Mouse (Mus musculus) C2C12 (cell line): Measurements from ENCODE around the gene Hyal2. TPM values are rescaled to one million over a fixed set of nuclear protein-coding genes. Genes with fewer than 3 reads are reported as not detected.

Experiments
- H3K27me3 ChIP-seq: one replicate; pipeline ENCODE4 v1.6.1; 2011; ENCODE audit not compliant: control insufficient read depth, insufficient read depth, insufficient read length
- H3K36me3 ChIP-seq: one replicate; pipeline ENCODE4 v1.6.1; 2011; ENCODE audit not compliant: control insufficient read depth, insufficient read depth
- H3K4me3 ChIP-seq: one replicate; pipeline ENCODE4 v1.5.1; 2011; ENCODE audit warnings: mild to moderate bottlenecking, control low read depth; ENCODE audit not compliant: poor library complexity, insufficient read depth, severe bottlenecking
- H3K79me2 ChIP-seq: one replicate; pipeline ENCODE4 v1.6.1; 2011; ENCODE audit not compliant: control insufficient read depth, insufficient read depth
- H3K79me3 ChIP-seq: one replicate; pipeline ENCODE4 v1.6.1; 2011; ENCODE audit warnings: low read depth, control low read depth
- H3ac ChIP-seq: one replicate; pipeline ENCODE3; 2011; ENCODE audit warnings: low read depth; ENCODE audit not compliant: control insufficient read depth, insufficient read length
- CEBPB ChIP-seq: IDR thresholded peaks from one replicate; pipeline ENCODE4 v1.6.1; 2011; ENCODE audit warnings: low read depth, mild to moderate bottlenecking, control low read depth, moderate library complexity
- CTCF ChIP-seq: IDR thresholded peaks from one replicate; pipeline ENCODE4 v1.5.1; 2011; ENCODE audit not compliant: control insufficient read depth, insufficient read depth, insufficient read length
- FOSL1 ChIP-seq: IDR thresholded peaks from one replicate; pipeline ENCODE4 v1.8.0; 2011; ENCODE audit warnings: mild to moderate bottlenecking, low read length; ENCODE audit not compliant: poor library complexity, insufficient read depth, severe bottlenecking
- MAX ChIP-seq: IDR thresholded peaks from one replicate; pipeline ENCODE4 v1.6.1; 2011; ENCODE audit warnings: mild to moderate bottlenecking, control low read depth
- MYOD1 ChIP-seq: IDR thresholded peaks from one replicate; pipeline ENCODE4 v1.6.1; 2011; ENCODE audit warnings: low read depth; ENCODE audit not compliant: control insufficient read depth, insufficient read length
- MYOG ChIP-seq: IDR thresholded peaks from one replicate; pipeline ENCODE4 v1.6.1; 2011; ENCODE audit not compliant: control insufficient read depth, insufficient read length; ENCODE audit errors: extremely low read depth
- USF1 ChIP-seq: IDR thresholded peaks from one replicate; pipeline ENCODE4 v1.6.1; 2011; ENCODE audit warnings: low read depth, mild to moderate bottlenecking, control low read depth, moderate library complexity
- polyA plus RNA-seq: library from polyadenylated mRNA; unstranded; fragments of >200 nt; fragmentation: generic; extraction: Trizol; gene quantifications from one replicate; pipeline ENCODE4 v1.2.1, GENCODE M21; 2012; ENCODE audit warnings: missing spikeins

Hyal2 gene
- polyA plus RNA-seq, 1 experiment, result 59.7 TPM

DNA sequence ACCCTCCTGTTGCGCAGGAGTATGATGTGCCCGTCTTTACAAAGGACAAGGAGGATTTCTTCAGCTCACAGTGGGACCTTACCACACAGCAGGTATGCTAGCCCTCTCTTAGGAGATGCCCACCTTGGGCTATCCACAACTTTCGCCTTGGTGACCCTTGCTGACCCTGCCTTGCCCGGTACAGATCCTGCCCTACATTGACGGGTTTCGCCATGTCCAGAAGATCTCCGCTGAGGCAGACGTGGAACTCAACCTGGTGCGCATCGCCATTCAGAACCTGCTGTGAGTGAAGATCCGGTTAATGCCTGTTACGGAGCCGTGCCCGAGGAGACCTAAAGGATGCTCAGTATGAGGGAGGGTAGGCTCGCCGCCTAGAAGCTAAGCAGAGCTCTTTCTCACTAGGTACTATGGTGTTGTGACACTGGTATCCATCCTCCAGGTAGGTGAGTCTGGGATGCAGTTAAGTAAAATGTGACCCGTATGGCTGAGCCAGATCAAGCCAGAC lies 23.5 kb upstream of the Hyal2 start:
- no peaks in the 10 kb centered on the region for H3K79me2 ChIP-seq
- TF ChIP-seq MAX (no peak), FOSL1 (no peak), USF1 (no peak), CEBPB (no peak), CTCF (no peak), MYOD1 (no peak)
- H3ac ChIP-seq, result no peak overlapping the region

GRCm38 (mm10) chr9:107544729-107545128 lies 23.0 kb upstream of the Hyal2 start:
- TF ChIP-seq CEBPB (no peak), FOSL1 (no peak), USF1 (no peak), MAX (no peak), MYOD1 (no peak), MYOG (no peak), CTCF (no peak)
- no peaks in the 10 kb centered on the region for H3K79me2 ChIP-seq
- H3ac ChIP-seq, result no peak overlapping the region
- H3K4me3 ChIP-seq, result no peak overlapping the region
- no peaks in the 10 kb centered on the region for H3K36me3 ChIP-seq
- H3K27me3 ChIP-seq, result no peaks in the 10 kb centered on the region
- H3K79me3 ChIP-seq, result no peaks in the 10 kb centered on the region

More for the DNA sequence above, 23.5 kb upstream of the Hyal2 start:
- no peaks in the 10 kb centered on the region for H3K27me3 ChIP-seq
- H3K4me3 ChIP-seq, result no peak overlapping the region
- H3K79me3 ChIP-seq, result no peaks in the 10 kb centered on the region
- H3K36me3 ChIP-seq, result no peaks in the 10 kb centered on the region

- TF ChIP-seq MAX (no peak), MYOD1 (no peak), USF1 (no peak), CEBPB (no peak), FOSL1 (no peak), MYOG (no peak), CTCF (no peak)
- Histone ChIP-seq H3K36me3 (no peaks in the 10 kb centered on the region), H3K27me3 (no peaks in the 10 kb centered on the region), H3K4me3 (no peak overlapping the region), H3K79me2 (no peaks in the 10 kb centered on the region), H3ac (no peak overlapping the region), H3K79me3 (no peaks in the 10 kb centered on the region)
Measured at GRCm38 (mm10) chr9:107545199-107545598, 22.5 kb upstream of the Hyal2 start.

DNA sequence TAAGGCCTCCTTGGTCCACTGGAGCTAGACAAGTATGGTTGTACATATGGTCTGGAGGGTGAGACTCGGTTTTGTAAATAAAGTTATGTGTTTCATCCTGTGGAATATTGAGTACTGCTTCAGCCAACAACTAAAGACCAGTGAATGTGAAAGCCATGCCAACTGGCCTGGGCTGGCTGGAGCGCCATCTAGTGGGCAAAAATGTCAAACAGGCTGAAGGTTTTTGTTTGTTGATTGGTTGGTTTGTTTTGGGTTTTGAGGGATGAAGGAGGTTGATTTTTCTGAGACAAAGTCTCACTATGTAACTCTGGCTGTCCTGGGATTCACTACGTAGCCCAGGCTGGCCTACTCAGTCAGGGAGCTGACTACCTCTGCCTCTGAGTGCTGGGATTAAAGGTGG lies 22.1 kb upstream of the Hyal2 start:
- no peaks in the 10 kb centered on the region for H3K36me3 ChIP-seq
- no peaks in the 10 kb centered on the region for H3K79me3 ChIP-seq
- no peaks in the 10 kb centered on the region for H3K27me3 ChIP-seq
- H3K79me2 ChIP-seq, result no peaks in the 10 kb centered on the region
- TF ChIP-seq CTCF (peak; percentile 36), CEBPB (no peak), USF1 (no peak)
- H3ac ChIP-seq, result no peak overlapping the region
- H3K4me3 ChIP-seq, result no peak overlapping the region

DNA sequence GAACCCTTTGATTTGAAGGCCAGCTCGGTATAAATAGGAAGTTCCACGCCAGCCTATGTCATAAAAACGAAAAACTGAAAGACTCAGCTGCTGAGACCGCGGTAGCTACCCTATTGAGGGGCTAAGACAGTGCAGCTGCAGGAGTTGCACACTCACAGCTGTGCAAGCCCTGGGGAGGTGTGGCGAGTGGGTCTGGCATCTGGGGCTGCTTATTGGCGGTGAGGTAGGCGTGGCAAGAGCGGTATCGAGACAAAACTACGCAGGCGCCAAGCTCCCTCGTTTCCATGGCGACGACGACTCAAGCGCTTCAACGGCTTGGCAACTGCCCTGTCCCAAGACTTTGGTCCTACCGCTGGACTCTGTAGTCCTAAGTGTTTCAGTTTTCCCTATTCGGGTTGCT lies 20.7 kb upstream of the Hyal2 start, which contains the start of gene Zmynd10:
TSS of gene Zmynd10 (plus strand) at position 273 of the 400 bp plus-strand sequence.
- no peak within 1 kb of the TSS for H3K4me3 ChIP-seq
- no peak within 1 kb of the TSS for H3ac ChIP-seq
- no peaks in the 10 kb centered on the region for H3K36me3 ChIP-seq
- TF ChIP-seq FOSL1 (no peak), CTCF (no peak), MAX (no peak), MYOG (no peak), CEBPB (no peak), USF1 (no peak), MYOD1 (no peak)
- peaks cover 5% of the 10 kb centered on the region for H3K79me2 ChIP-seq
- no peaks in the 10 kb centered on the region for H3K27me3 ChIP-seq
- H3K79me3 ChIP-seq, result no peaks in the 10 kb centered on the region

DNA sequence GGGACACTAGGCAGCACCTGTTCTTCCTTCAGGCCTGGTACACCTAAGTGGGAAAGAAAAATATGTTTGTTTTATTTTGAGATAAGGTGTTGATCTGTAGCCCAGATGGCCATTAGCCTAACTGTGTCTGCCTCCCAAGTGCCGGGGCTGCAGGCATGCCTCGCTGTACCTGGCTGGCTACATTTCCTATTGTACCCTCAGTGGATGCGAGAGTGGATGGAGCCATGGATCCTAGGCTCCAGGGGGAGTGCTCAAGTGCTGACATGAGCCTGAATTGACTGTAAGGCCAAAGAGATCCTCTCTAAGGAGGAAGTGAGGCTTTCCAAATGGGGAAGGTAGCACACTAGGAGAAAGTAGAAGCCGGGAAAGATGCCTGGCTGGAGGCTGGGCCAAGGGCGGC lies 19.8 kb upstream of the Hyal2 start:
- H3K27me3 ChIP-seq, result no peaks in the 10 kb centered on the region
- H3K4me3 ChIP-seq, result no peak overlapping the region
- no peak overlapping the region for H3ac ChIP-seq
- peaks cover 15% of the 10 kb centered on the region for H3K79me2 ChIP-seq
- TF ChIP-seq MYOD1, result no peak
- no peak for TF ChIP-seq CEBPB
- TF ChIP-seq FOSL1, result no peak
- no peak for TF ChIP-seq MAX
- no peak for TF ChIP-seq MYOG
- no peak for TF ChIP-seq USF1
- TF ChIP-seq CTCF, result no peak
- peaks cover 6% of the 10 kb centered on the region for H3K79me3 ChIP-seq
- no peaks in the 10 kb centered on the region for H3K36me3 ChIP-seq
